Mouse (Mus musculus): Measurements from ENCODE around the gene Jade2. TPM values are rescaled to one million over a fixed set of nuclear protein-coding genes. Genes with fewer than 3 reads are reported as not detected.
A peak's percentile ranks its signal among the peaks of the same experiment; 100 is the strongest.

Jade2 gene
- polyA plus RNA-seq, 1 experiment from 2014 or later: 0.52 TPM

- no peak for DNase-seq (ENCODE audit: low spot score)
Observed at GRCm38 (mm10) chr11:51845981-51846883, 11.2 kb downstream of the Jade2 start.

GRCm38 (mm10) chr11:51844529-51845098, 12.8 kb downstream of the Jade2 start:
- H3K27me3 ChIP-seq (ENCODE audit: control insufficient read depth, insufficient read depth, low read length): no peaks in the 10 kb centered on the region
- H3K9me3 ChIP-seq (replicated peaks; ENCODE audit: control insufficient read depth, low read length): no peaks in the 10 kb centered on the region
- H3K4me1 ChIP-seq (ENCODE audit: control insufficient read depth, insufficient read depth, low read length): no peaks in the 10 kb centered on the region
- ATAC-seq (replicated peaks; ENCODE audit: insufficient number of reproducible peaks, low FRiP score, low TSS enrichment, low read depth) (no peak), DNase-seq (ENCODE audit: low spot score) (no peak)
- no peaks in the 10 kb centered on the region for H3K36me3 ChIP-seq (replicated peaks; ENCODE audit: control insufficient read depth, insufficient read depth, low read depth, low read length)
- no peak overlapping the region for H3K4me3 ChIP-seq (ENCODE audit: low read depth, low read length)
- H3K9ac ChIP-seq (replicated peaks; ENCODE audit: low read length): no peak overlapping the region
- H3K27ac ChIP-seq (replicated peaks; ENCODE audit: low read depth, low read length): no peak overlapping the region
- H3K4me2 ChIP-seq (ENCODE audit: low read depth, low read length): no peak overlapping the region
- 75% methylated on average over 10 of the region's 10 CpGs for WGBS

More at GRCm38 (mm10) chr11:51845981-51846883, 11.2 kb downstream of the Jade2 start:
- Histone ChIP-seq H3K4me2 (ENCODE audit: low read depth, low read length) (no peak overlapping the region), H3K27ac (replicated peaks; ENCODE audit: low read depth, low read length) (no peak overlapping the region), H3K9ac (replicated peaks; ENCODE audit: low read length) (no peak overlapping the region), H3K4me1 (ENCODE audit: control insufficient read depth, insufficient read depth, low read length) (no peaks in the 10 kb centered on the region), H3K9me3 (replicated peaks; ENCODE audit: control insufficient read depth, low read length) (no peaks in the 10 kb centered on the region), H3K4me3 (ENCODE audit: low read depth, low read length) (no peak overlapping the region), H3K27me3 (ENCODE audit: control insufficient read depth, insufficient read depth, low read length) (no peaks in the 10 kb centered on the region), H3K36me3 (replicated peaks; ENCODE audit: control insufficient read depth, insufficient read depth, low read depth, low read length) (no peaks in the 10 kb centered on the region)
- no peak for ATAC-seq (replicated peaks; ENCODE audit: insufficient number of reproducible peaks, low FRiP score, low TSS enrichment, low read depth)
- WGBS: 88% methylated on average over 16 of the region's 16 CpGs

GRCm38 (mm10) chr11:51843898-51844297, 13.6 kb downstream of the Jade2 start:
- ATAC-seq (replicated peaks; ENCODE audit: insufficient number of reproducible peaks, low FRiP score, low TSS enrichment, low read depth) (no peak), DNase-seq (ENCODE audit: low spot score) (peak; percentile 49)
- Histone ChIP-seq H3K9ac (replicated peaks; ENCODE audit: low read length) (no peak overlapping the region), H3K9me3 (replicated peaks; ENCODE audit: control insufficient read depth, low read length) (no peaks in the 10 kb centered on the region), H3K4me2 (ENCODE audit: low read depth, low read length) (no peak overlapping the region), H3K27ac (replicated peaks; ENCODE audit: low read depth, low read length) (no peak overlapping the region), H3K36me3 (replicated peaks; ENCODE audit: control insufficient read depth, insufficient read depth, low read depth, low read length) (no peaks in the 10 kb centered on the region), H3K4me3 (ENCODE audit: low read depth, low read length) (no peak overlapping the region), H3K27me3 (ENCODE audit: control insufficient read depth, insufficient read depth, low read length) (no peaks in the 10 kb centered on the region), H3K4me1 (ENCODE audit: control insufficient read depth, insufficient read depth, low read length) (no peaks in the 10 kb centered on the region)

DNA sequence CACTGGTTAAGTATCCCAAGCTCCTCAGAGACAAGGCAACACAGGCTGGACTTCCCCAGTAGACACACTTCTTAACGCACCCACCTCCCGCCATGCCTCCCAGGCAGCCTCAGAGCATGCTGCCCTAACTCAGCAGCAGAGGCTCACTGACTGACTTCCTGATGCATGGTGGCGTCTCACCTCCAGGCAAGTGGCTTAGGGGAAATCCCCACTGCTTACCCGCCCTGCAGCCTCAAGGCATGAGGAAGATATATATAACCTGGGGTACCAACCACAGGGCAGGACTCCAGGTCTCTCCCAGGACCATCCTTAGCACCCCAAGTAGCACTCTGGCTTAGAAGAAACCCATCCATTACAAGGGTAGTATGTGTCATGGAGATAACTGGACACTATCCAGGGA, 14.3 kb downstream of the Jade2 start:
- DNase-seq (ENCODE audit: low spot score) (no peak), ATAC-seq (replicated peaks; ENCODE audit: insufficient number of reproducible peaks, low FRiP score, low TSS enrichment, low read depth) (no peak)
- Histone ChIP-seq H3K27ac (replicated peaks; ENCODE audit: low read depth, low read length) (no peak overlapping the region), H3K9ac (replicated peaks; ENCODE audit: low read length) (no peak overlapping the region), H3K4me3 (ENCODE audit: low read depth, low read length) (no peak overlapping the region), H3K9me3 (replicated peaks; ENCODE audit: control insufficient read depth, low read length) (no peaks in the 10 kb centered on the region), H3K27me3 (ENCODE audit: control insufficient read depth, insufficient read depth, low read length) (no peaks in the 10 kb centered on the region), H3K36me3 (replicated peaks; ENCODE audit: control insufficient read depth, insufficient read depth, low read depth, low read length) (no peaks in the 10 kb centered on the region), H3K4me2 (ENCODE audit: low read depth, low read length) (no peak overlapping the region), H3K4me1 (ENCODE audit: control insufficient read depth, insufficient read depth, low read length) (no peaks in the 10 kb centered on the region)
- WGBS: 84% methylated on average over 4 of the region's 4 CpGs

GRCm38 (mm10) chr11:51841149-51841548, 16.3 kb downstream of the Jade2 start:
- H3K4me3 ChIP-seq (ENCODE audit: low read depth, low read length): no peak overlapping the region
- 59% methylated on average over 9 of the region's 9 CpGs for WGBS

GRCm38 (mm10) chr11:51840657-51841056, 16.8 kb downstream of the Jade2 start:
- Histone ChIP-seq H3K27ac (replicated peaks; ENCODE audit: low read depth, low read length) (no peak overlapping the region), H3K9me3 (replicated peaks; ENCODE audit: control insufficient read depth, low read length) (no peaks in the 10 kb centered on the region), H3K4me3 (ENCODE audit: low read depth, low read length) (no peak overlapping the region), H3K36me3 (replicated peaks; ENCODE audit: control insufficient read depth, insufficient read depth, low read depth, low read length) (no peaks in the 10 kb centered on the region), H3K4me2 (ENCODE audit: low read depth, low read length) (no peak overlapping the region), H3K27me3 (ENCODE audit: control insufficient read depth, insufficient read depth, low read length) (no peaks in the 10 kb centered on the region), H3K4me1 (ENCODE audit: control insufficient read depth, insufficient read depth, low read length) (no peaks in the 10 kb centered on the region), H3K9ac (replicated peaks; ENCODE audit: low read length) (no peak overlapping the region)
- WGBS: 82% methylated on average over 9 of the region's 9 CpGs
- ATAC-seq (replicated peaks; ENCODE audit: insufficient number of reproducible peaks, low FRiP score, low TSS enrichment, low read depth): no peak
- DNase-seq (ENCODE audit: low spot score): no peak

More at GRCm38 (mm10) chr11:51841149-51841548, 16.3 kb downstream of the Jade2 start:
- Histone ChIP-seq H3K4me2 (ENCODE audit: low read depth, low read length) (no peak overlapping the region), H3K36me3 (replicated peaks; ENCODE audit: control insufficient read depth, insufficient read depth, low read depth, low read length) (no peaks in the 10 kb centered on the region), H3K4me1 (ENCODE audit: control insufficient read depth, insufficient read depth, low read length) (no peaks in the 10 kb centered on the region), H3K27me3 (ENCODE audit: control insufficient read depth, insufficient read depth, low read length) (no peaks in the 10 kb centered on the region), H3K27ac (replicated peaks; ENCODE audit: low read depth, low read length) (no peak overlapping the region), H3K9ac (replicated peaks; ENCODE audit: low read length) (no peak overlapping the region), H3K9me3 (replicated peaks; ENCODE audit: control insufficient read depth, low read length) (no peaks in the 10 kb centered on the region)
- ATAC-seq (replicated peaks; ENCODE audit: insufficient number of reproducible peaks, low FRiP score, low TSS enrichment, low read depth) (no peak), DNase-seq (ENCODE audit: low spot score) (no peak)

GRCm38 (mm10) chr11:51839973-51840372, 17.5 kb downstream of the Jade2 start:
- ATAC-seq (replicated peaks; ENCODE audit: insufficient number of reproducible peaks, low FRiP score, low TSS enrichment, low read depth): no peak
- H3K9me3 ChIP-seq (replicated peaks; ENCODE audit: control insufficient read depth, low read length): no peaks in the 10 kb centered on the region
- H3K4me1 ChIP-seq (ENCODE audit: control insufficient read depth, insufficient read depth, low read length): no peaks in the 10 kb centered on the region
- H3K36me3 ChIP-seq (replicated peaks; ENCODE audit: control insufficient read depth, insufficient read depth, low read depth, low read length): no peaks in the 10 kb centered on the region
- no peaks in the 10 kb centered on the region for H3K27me3 ChIP-seq (ENCODE audit: control insufficient read depth, insufficient read depth, low read length)
- no peak overlapping the region for H3K4me3 ChIP-seq (ENCODE audit: low read depth, low read length)
- WGBS: 82% methylated on average over 11 of the region's 11 CpGs
- H3K27ac ChIP-seq (replicated peaks; ENCODE audit: low read depth, low read length): no peak overlapping the region
- no peak overlapping the region for H3K9ac ChIP-seq (replicated peaks; ENCODE audit: low read length)
- no peak for DNase-seq (ENCODE audit: low spot score)
- no peak overlapping the region for H3K4me2 ChIP-seq (ENCODE audit: low read depth, low read length)

DNA sequence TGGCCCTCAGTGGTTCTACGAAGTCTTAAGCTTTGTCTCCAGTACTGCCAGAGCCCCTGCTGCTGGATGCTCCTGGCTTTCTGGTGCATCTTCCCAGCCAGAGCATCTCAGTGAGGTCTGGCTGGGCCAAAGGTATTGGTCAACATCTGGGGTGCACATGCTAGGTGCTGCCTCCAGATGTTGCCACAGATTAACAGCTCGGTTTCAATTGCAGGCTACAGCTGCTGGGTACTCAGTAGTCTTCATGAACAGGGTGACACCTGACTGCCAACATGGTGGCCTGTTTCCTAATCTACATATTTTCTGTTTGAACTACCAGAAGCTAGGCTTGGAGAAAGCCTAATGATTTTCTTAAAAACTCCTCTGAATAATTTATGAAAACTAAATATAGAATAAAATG, 18.3 kb downstream of the Jade2 start:
- DNase-seq (ENCODE audit: low spot score) (no peak), ATAC-seq (replicated peaks; ENCODE audit: insufficient number of reproducible peaks, low FRiP score, low TSS enrichment, low read depth) (no peak)
- H3K9me3 ChIP-seq (replicated peaks; ENCODE audit: control insufficient read depth, low read length): no peaks in the 10 kb centered on the region
- 45% methylated on average over 2 of the region's 2 CpGs for WGBS
- H3K4me3 ChIP-seq (ENCODE audit: low read depth, low read length): no peak overlapping the region
- no peaks in the 10 kb centered on the region for H3K27me3 ChIP-seq (ENCODE audit: control insufficient read depth, insufficient read depth, low read length)
- no peak overlapping the region for H3K27ac ChIP-seq (replicated peaks; ENCODE audit: low read depth, low read length)
- H3K4me2 ChIP-seq (ENCODE audit: low read depth, low read length): no peak overlapping the region
- H3K36me3 ChIP-seq (replicated peaks; ENCODE audit: control insufficient read depth, insufficient read depth, low read depth, low read length): no peaks in the 10 kb centered on the region
- no peak overlapping the region for H3K9ac ChIP-seq (replicated peaks; ENCODE audit: low read length)
- no peaks in the 10 kb centered on the region for H3K4me1 ChIP-seq (ENCODE audit: control insufficient read depth, insufficient read depth, low read length)

All from embryonic facial prominence, embryonic 11.5 days (tissue).